Mouse (Mus musculus): ENCODE data around the gene Sestd1. TPM values are rescaled to one million over a fixed set of nuclear protein-coding genes. Genes with fewer than 3 reads are reported as not detected.
A peak's percentile ranks its signal among the peaks of the same experiment; 100 is the strongest.

Sestd1 gene
- total and polyA plus RNA-seq, 2 experiments from 2014 or later, result 21.0 to 41.3 TPM

GRCm38 (mm10) chr2:77235896-77236295 is 44.5 kb downstream of the Sestd1 start:
- Histone ChIP-seq H3K27ac (no peak overlapping the region), H3K4me1 (ENCODE audit: insufficient read depth, low read length) (no peaks in the 10 kb centered on the region), H3K27me3 (ENCODE audit: insufficient read depth, low read length) (no peaks in the 10 kb centered on the region), H3K4me3 (ENCODE audit: low read length) (no peak overlapping the region), H3K9ac (replicated peaks; ENCODE audit: low read length) (no peak overlapping the region), H3K36me3 (ENCODE audit: insufficient read depth, low read length) (peaks cover 33% of the 10 kb centered on the region), H3K4me2 (ENCODE audit: low read depth, low read length) (no peak overlapping the region), H3K9me3 (ENCODE audit: low read length) (no peaks in the 10 kb centered on the region)
- 65% methylated on average over 4 of the region's 4 CpGs for WGBS
- DNase-seq (ENCODE audit: low spot score), result no peak
- TF ChIP-seq CTCF (IDR thresholded peaks at IDR 0.05; ENCODE audit: low read depth), result no peak
- no peak for ATAC-seq

- no peaks in the 10 kb centered on the region for H3K27me3 ChIP-seq (ENCODE audit: insufficient read depth, low read length)
- WGBS, result 96% methylated on average over 2 of the region's 2 CpGs
These were observed 47.8 kb downstream of the Sestd1 start for GRCm38 (mm10) chr2:77232604-77233003.

DNA sequence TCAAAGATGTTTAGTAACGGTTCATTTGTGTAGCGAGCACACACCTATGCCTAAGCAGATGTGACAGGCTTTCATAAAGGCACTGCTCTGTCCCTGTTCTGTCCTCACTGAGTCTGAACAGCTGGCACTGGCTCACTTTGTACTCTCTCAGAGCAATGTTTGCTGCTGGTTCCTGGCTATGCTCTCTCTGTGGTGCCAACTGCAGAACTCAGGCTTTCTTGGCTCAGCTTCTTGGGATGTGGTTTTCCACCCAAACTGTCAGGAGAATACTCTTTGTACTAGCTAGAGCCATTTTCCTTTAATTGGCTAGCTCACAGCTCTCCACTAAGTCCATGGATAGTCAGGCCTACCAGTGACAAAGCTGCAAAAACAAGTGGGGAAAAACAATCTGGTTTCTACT is 59.4 kb downstream of the Sestd1 start:
- Histone ChIP-seq H3K27me3 (ENCODE audit: insufficient read depth, low read length) (no peaks in the 10 kb centered on the region), H3K4me2 (ENCODE audit: low read depth, low read length) (no peak overlapping the region), H3K4me3 (ENCODE audit: low read length) (no peak overlapping the region), H3K9me3 (ENCODE audit: low read length) (no peaks in the 10 kb centered on the region), H3K9ac (replicated peaks; ENCODE audit: low read length) (no peak overlapping the region), H3K27ac (no peak overlapping the region; the same call in 1 of the 2 replicates), H3K4me1 (ENCODE audit: insufficient read depth, low read length) (no peaks in the 10 kb centered on the region), H3K36me3 (ENCODE audit: insufficient read depth, low read length) (no peaks in the 10 kb centered on the region; the same call in 1 of the 2 replicates)
- TF ChIP-seq CTCF (IDR thresholded peaks at IDR 0.05; ENCODE audit: low read depth), result no peak
- WGBS, result 47% methylated on average over 2 of the region's 2 CpGs
- DNase-seq (ENCODE audit: low spot score) (peak; percentile 58), ATAC-seq (peak; percentile 55; the same call in 1 of the 2 replicates)

More at GRCm38 (mm10) chr2:77232604-77233003, 47.8 kb downstream of the Sestd1 start:
- DNase-seq (ENCODE audit: low spot score) (no peak), ATAC-seq (no peak)
- no peak overlapping the region for H3K27ac ChIP-seq
- no peaks in the 10 kb centered on the region for H3K9me3 ChIP-seq (ENCODE audit: low read length)
- no peak for TF ChIP-seq CTCF (IDR thresholded peaks at IDR 0.05; ENCODE audit: low read depth)
- H3K9ac ChIP-seq (replicated peaks; ENCODE audit: low read length), result no peak overlapping the region
- no peak overlapping the region for H3K4me2 ChIP-seq (ENCODE audit: low read depth, low read length)
- no peaks in the 10 kb centered on the region for H3K4me1 ChIP-seq (ENCODE audit: insufficient read depth, low read length)
- no peak overlapping the region for H3K4me3 ChIP-seq (ENCODE audit: low read length)
- peaks cover 27% of the 10 kb centered on the region for H3K36me3 ChIP-seq (ENCODE audit: insufficient read depth, low read length)

DNA sequence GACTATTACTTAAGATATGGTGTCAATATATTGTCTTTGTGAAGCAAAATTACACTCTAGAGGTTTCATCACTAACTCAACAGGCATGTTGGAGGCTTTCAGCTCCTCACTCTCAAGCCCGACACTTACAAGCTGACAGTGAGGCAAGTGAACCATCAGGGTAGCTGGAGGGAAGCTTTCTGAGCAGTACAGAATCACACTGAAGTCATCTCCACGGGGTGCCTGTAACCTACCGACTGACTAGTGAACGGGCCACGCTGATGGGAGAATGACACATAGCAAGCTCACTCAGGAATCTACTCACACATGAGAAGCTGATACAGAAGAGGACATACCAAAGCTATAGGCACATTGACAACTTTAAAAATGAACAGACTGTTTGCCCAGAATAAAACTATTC is 67.5 kb downstream of the Sestd1 start:
- ATAC-seq (no peak), DNase-seq (ENCODE audit: low spot score) (no peak)
- no peak overlapping the region for H3K4me3 ChIP-seq (ENCODE audit: low read length)
- H3K4me1 ChIP-seq (ENCODE audit: insufficient read depth, low read length), result no peaks in the 10 kb centered on the region
- H3K9me3 ChIP-seq (ENCODE audit: low read length), result no peaks in the 10 kb centered on the region
- TF ChIP-seq CTCF (IDR thresholded peaks at IDR 0.05; ENCODE audit: low read depth), result no peak
- 50% methylated on average over 5 of the region's 5 CpGs for WGBS
- H3K9ac ChIP-seq (replicated peaks; ENCODE audit: low read length), result no peak overlapping the region
- H3K4me2 ChIP-seq (ENCODE audit: low read depth, low read length), result no peak overlapping the region
- H3K36me3 ChIP-seq (ENCODE audit: insufficient read depth, low read length), result peaks cover 12% of the 10 kb centered on the region
- no peaks in the 10 kb centered on the region for H3K27me3 ChIP-seq (ENCODE audit: insufficient read depth, low read length)
- no peak overlapping the region for H3K27ac ChIP-seq

GRCm38 (mm10) chr2:77206951-77207350 is 73.4 kb downstream of the Sestd1 start:
- H3K36me3 ChIP-seq (ENCODE audit: insufficient read depth, low read length), result peaks cover 8% of the 10 kb centered on the region; the same call in 1 of the 2 replicates
- ATAC-seq (no peak), DNase-seq (ENCODE audit: low spot score) (no peak)
- H3K4me1 ChIP-seq (ENCODE audit: insufficient read depth, low read length), result no peaks in the 10 kb centered on the region
- H3K27me3 ChIP-seq (ENCODE audit: insufficient read depth, low read length), result no peaks in the 10 kb centered on the region
- no peak overlapping the region for H3K9ac ChIP-seq (replicated peaks; ENCODE audit: low read length)
- H3K9me3 ChIP-seq (ENCODE audit: low read length), result no peaks in the 10 kb centered on the region
- no peak for TF ChIP-seq CTCF (IDR thresholded peaks at IDR 0.05; ENCODE audit: low read depth)
- 93% methylated on average over 3 of the region's 3 CpGs for WGBS
- H3K27ac ChIP-seq, result no peak overlapping the region
- no peak overlapping the region for H3K4me3 ChIP-seq (ENCODE audit: low read length)
- no peak overlapping the region for H3K4me2 ChIP-seq (ENCODE audit: low read depth, low read length)

DNA sequence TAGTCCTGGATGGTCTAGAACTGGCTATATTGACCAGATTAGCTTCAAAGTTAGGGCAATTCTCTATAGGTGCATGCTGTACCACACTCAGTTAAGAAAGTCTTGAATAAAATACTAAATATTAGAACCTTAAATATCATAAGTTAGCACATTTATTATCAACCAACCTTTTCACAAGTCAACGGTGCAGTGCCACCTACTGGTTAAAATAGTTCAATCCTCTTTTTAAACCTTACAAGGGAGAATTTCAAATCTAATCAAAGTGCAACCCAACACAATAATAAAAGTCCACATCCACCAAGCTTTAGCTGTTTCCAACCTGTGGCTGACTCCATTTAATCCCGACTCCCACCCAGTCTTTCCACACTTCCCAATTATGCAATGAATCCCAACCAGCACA is 76.5 kb downstream of the Sestd1 start:
- H3K4me3 ChIP-seq (ENCODE audit: low read length), result no peak overlapping the region
- no peak overlapping the region for H3K9ac ChIP-seq (replicated peaks; ENCODE audit: low read length)
- H3K27ac ChIP-seq, result no peak overlapping the region
- H3K4me1 ChIP-seq (ENCODE audit: insufficient read depth, low read length), result no peaks in the 10 kb centered on the region
- no peaks in the 10 kb centered on the region for H3K27me3 ChIP-seq (ENCODE audit: insufficient read depth, low read length)
- H3K36me3 ChIP-seq (ENCODE audit: insufficient read depth, low read length), result peaks cover 8% of the 10 kb centered on the region; the same call in 1 of the 2 replicates
- peak; percentile 67 for TF ChIP-seq CTCF (IDR thresholded peaks at IDR 0.05; ENCODE audit: low read depth)
- WGBS, result 56% methylated on average over 2 of the region's 2 CpGs
- DNase-seq (ENCODE audit: low spot score) (peak; percentile 65), ATAC-seq (no peak)
- no peak overlapping the region for H3K4me2 ChIP-seq (ENCODE audit: low read depth, low read length)
- H3K9me3 ChIP-seq (ENCODE audit: low read length), result no peaks in the 10 kb centered on the region

DNA sequence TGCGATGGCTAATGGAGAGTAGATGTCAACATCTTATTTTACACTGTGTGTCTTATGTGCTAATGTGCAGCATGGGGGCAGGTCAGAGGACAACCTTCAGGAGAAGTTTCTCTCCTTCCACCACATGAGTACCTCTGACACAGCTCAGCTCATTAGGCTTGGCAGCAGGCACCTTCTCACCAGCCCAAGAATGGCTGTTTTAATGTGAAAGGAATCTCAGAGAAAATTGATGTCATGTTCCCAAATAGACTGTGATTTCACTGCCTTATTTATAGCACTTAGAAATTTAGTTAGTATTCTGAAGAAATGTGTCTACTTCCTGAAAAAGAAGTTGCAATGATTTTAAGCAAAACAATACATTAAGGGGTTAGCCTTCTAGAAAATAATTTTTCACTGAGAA is 78.5 kb downstream of the Sestd1 start:
- Histone ChIP-seq H3K36me3 (ENCODE audit: insufficient read depth, low read length) (peaks cover 4% of the 10 kb centered on the region; the same call in 1 of the 2 replicates), H3K4me3 (ENCODE audit: low read length) (no peak overlapping the region), H3K9me3 (ENCODE audit: low read length) (no peaks in the 10 kb centered on the region), H3K9ac (replicated peaks; ENCODE audit: low read length) (no peak overlapping the region), H3K4me2 (ENCODE audit: low read depth, low read length) (no peak overlapping the region), H3K27ac (no peak overlapping the region), H3K4me1 (ENCODE audit: insufficient read depth, low read length) (no peaks in the 10 kb centered on the region), H3K27me3 (ENCODE audit: insufficient read depth, low read length) (no peaks in the 10 kb centered on the region)
- 98% methylated on average over 1 of the region's 1 CpGs for WGBS
- DNase-seq (ENCODE audit: low spot score) (no peak), ATAC-seq (no peak)
- TF ChIP-seq CTCF (IDR thresholded peaks at IDR 0.05; ENCODE audit: low read depth), result no peak

All from hindbrain, postnatal 0 days (tissue).